Mouse (Mus musculus) embryonic stem cell, embryonic (primary cell): ENCODE measurements around the gene Ugt1a8.

ENCODE experiments used
- CTCF ChIA-PET, 4 experiments: fragments of 300-600 bp in 2 of 4; fragments of 350-600 bp in 2 of 4; sonication (Branson Sonifier 250); formaldehyde crosslinking; loops; one replicate each; lab custom pipeline; 2022; ENCODE audit warnings: inconsistent platforms in 2 of 4; lab: Charles Lee
- POLR2A ChIA-PET, 4 experiments: fragments of 300-600 bp in 2 of 4; fragments of 350-600 bp in 2 of 4; sonication (Branson Sonifier 250); formaldehyde crosslinking; loops; one replicate each; lab custom pipeline; 2022; ENCODE audit warnings: antibody characterized with exemption in 4 of 4, inconsistent platforms in 1 of 4; lab: Charles Lee

The Ugt1a8 gene

GRCm38 (mm10) chr1:88213061-88213460 is 125.4 kb downstream of the Ugt1a8 start:
- ChIA-PET CTCF (interaction anchor here in 3 of 4 experiments (0.6 to 2.5 kb wide), 4 partner anchors 73 to 1611 kb away, joined by 3 to 12 read pairs (median 5); no protein-coding TSS in a partner anchor), POLR2A (interaction anchor here in 1 of 4 experiments (1.6 kb wide), 1 partner anchor 11 kb away, joined by 3 read pairs; no protein-coding TSS in a partner anchor)

- CTCF ChIA-PET: interaction anchor here in 3 of 4 experiments (0.6 to 2.5 kb wide), 5 partner anchors 72 to 1610 kb away, joined by 3 to 12 read pairs (median 5); no protein-coding TSS in a partner anchor
These were observed 126.3 kb downstream of the Ugt1a8 start for GRCm38 (mm10) chr1:88213766-88214461.

GRCm38 (mm10) chr1:88214462-88214952 is 126.9 kb downstream of the Ugt1a8 start:
- ChIA-PET CTCF (interaction anchor here in 1 of 4 experiments (0.6 kb wide), 1 partner anchor 73 kb away, joined by 3 read pairs; no protein-coding TSS in a partner anchor), POLR2A (no interaction called here)

More at GRCm38 (mm10) chr1:88213766-88214461, 126.3 kb downstream of the Ugt1a8 start:
- POLR2A ChIA-PET: no interaction called here

- POLR2A ChIA-PET: no interaction called here
- CTCF ChIA-PET: no interaction called here
These were observed 128.1 kb downstream of the Ugt1a8 start for GRCm38 (mm10) chr1:88215466-88216380.

GRCm38 (mm10) chr1:88216551-88216950 is 128.9 kb downstream of the Ugt1a8 start:
- ChIA-PET POLR2A (no interaction called here), CTCF (no interaction called here)

GRCm38 (mm10) chr1:88217144-88217543 is 129.5 kb downstream of the Ugt1a8 start:
- ChIA-PET POLR2A (no interaction called here), CTCF (interaction anchor here in 1 of 4 experiments (1.0 kb wide), 1 partner anchor 60 kb away, joined by 4 read pairs; the partner anchor contains the start of genes Hjurp and Trpm8)

- POLR2A ChIA-PET: interaction anchor here in 1 of 4 experiments (0.6 kb wide), 1 partner anchor 70 kb away, joined by 8 read pairs; no protein-coding TSS in a partner anchor
These were observed 130.0 kb downstream of the Ugt1a8 start for GRCm38 (mm10) chr1:88217576-88217975.

GRCm38 (mm10) chr1:88218051-88218450 is 130.4 kb downstream of the Ugt1a8 start:
- ChIA-PET CTCF (interaction anchor here in 1 of 4 experiments (1.0 kb wide), 1 partner anchor 60 kb away, joined by 4 read pairs; the partner anchor contains the start of genes Hjurp and Trpm8), POLR2A (interaction anchor here in 1 of 4 experiments (0.6 kb wide), 1 partner anchor 70 kb away, joined by 8 read pairs; no protein-coding TSS in a partner anchor)

More at GRCm38 (mm10) chr1:88217576-88217975, 130.0 kb downstream of the Ugt1a8 start:
- CTCF ChIA-PET: interaction anchor here in 1 of 4 experiments (1.0 kb wide), 1 partner anchor 60 kb away, joined by 4 read pairs; the partner anchor contains the start of genes Hjurp and Trpm8

- ChIA-PET CTCF (interaction anchor here in 2 of 4 experiments (1.1 to 1.3 kb wide), 2 partner anchors 11 to 71 kb away, joined by 3 read pairs; no protein-coding TSS in a partner anchor), POLR2A (interaction anchor here in 1 of 4 experiments (1.4 kb wide), 1 partner anchor 34 kb away, joined by 3 read pairs; no protein-coding TSS in a partner anchor)
These were observed 131.0 kb downstream of the Ugt1a8 start for GRCm38 (mm10) chr1:88218591-88218990.

- ChIA-PET CTCF (interaction anchor here in 2 of 4 experiments (1.1 to 2.4 kb wide), 3 partner anchors 10 to 71 kb away, joined by 3 to 7 read pairs (median 4); no protein-coding TSS in a partner anchor), POLR2A (interaction anchor here in 1 of 4 experiments (1.0 to 1.9 kb wide), 3 partner anchors 15 to 47 kb away, joined by 3 to 9 read pairs (median 4); no protein-coding TSS in a partner anchor)
These were observed 131.4 kb downstream of the Ugt1a8 start for GRCm38 (mm10) chr1:88219054-88219453.

GRCm38 (mm10) chr1:88220336-88220735 is 132.7 kb downstream of the Ugt1a8 start:
- CTCF ChIA-PET: interaction anchor here in 2 of 4 experiments (1.0 to 2.4 kb wide), 3 partner anchors 64 to 70 kb away, joined by 3 to 7 read pairs (median 4); no protein-coding TSS in a partner anchor
- POLR2A ChIA-PET: interaction anchor here in 2 of 4 experiments (0.7 to 1.9 kb wide), 7 partner anchors 11 to 906 kb away, joined by 3 to 9 read pairs (median 4); partner anchors contain the start of genes Hjurp (in 1 of the 2) and Trpm8 (in 1 of the 2)

- POLR2A ChIA-PET: interaction anchor here in 1 of 4 experiments (0.6 to 2.2 kb wide), 6 partner anchors 9 to 559 kb away, joined by 3 to 5 read pairs (median 4); partner anchors contain the start of genes Hjurp and Trpm8
- CTCF ChIA-PET: interaction anchor here in 3 of 4 experiments (0.9 to 1.3 kb wide), 3 partner anchors 10 to 68 kb away, joined by 3 to 4 read pairs (median 3); no protein-coding TSS in a partner anchor
These were observed 134.6 kb downstream of the Ugt1a8 start for GRCm38 (mm10) chr1:88222216-88222615.

GRCm38 (mm10) chr1:88223011-88223515 is 135.4 kb downstream of the Ugt1a8 start:
- ChIA-PET POLR2A (interaction anchor here in 2 of 4 experiments (0.6 to 2.2 kb wide), 9 partner anchors 8 to 61 kb away, joined by 3 to 5 read pairs (median 4); partner anchors contain the start of genes Hjurp (in 1 of the 2) and Trpm8 (in 1 of the 2)), CTCF (interaction anchor here in 3 of 4 experiments (0.6 to 1.3 kb wide), 6 partner anchors 10 to 78 kb away, joined by 3 to 6 read pairs (median 4); no protein-coding TSS in a partner anchor)

- CTCF ChIA-PET: interaction anchor here in 3 of 4 experiments (0.9 to 1.3 kb wide), 3 partner anchors 9 to 66 kb away, joined by 3 to 6 read pairs (median 3); no protein-coding TSS in a partner anchor
- POLR2A ChIA-PET: interaction anchor here in 2 of 4 experiments (0.6 to 1.4 kb wide), 6 partner anchors 9 to 60 kb away, joined by 3 to 5 read pairs (median 3); partner anchors contain the start of gene Ugt1a1 (in 1 of the 2)
These were observed 136.0 kb downstream of the Ugt1a8 start for GRCm38 (mm10) chr1:88223591-88223990.

GRCm38 (mm10) chr1:88224029-88224776 is 136.6 kb downstream of the Ugt1a8 start:
- ChIA-PET CTCF (interaction anchor here in 2 of 4 experiments (0.7 to 1.1 kb wide), 2 partner anchors 60 to 66 kb away, joined by 3 to 6 read pairs; no protein-coding TSS in a partner anchor), POLR2A (interaction anchor here in 1 of 4 experiments (0.8 to 1.4 kb wide), 4 partner anchors 9 to 41 kb away, joined by 3 to 4 read pairs (median 3); partner anchors contain the start of gene Ugt1a1)

- CTCF ChIA-PET: interaction anchor here in 1 of 4 experiments (0.6 kb wide), 1 partner anchor 65 kb away, joined by 3 read pairs; no protein-coding TSS in a partner anchor
These were observed 137.7 kb downstream of the Ugt1a8 start for GRCm38 (mm10) chr1:88225301-88225700.

More at GRCm38 (mm10) chr1:88225301-88225700, 137.7 kb downstream of the Ugt1a8 start:
- POLR2A ChIA-PET: interaction anchor here in 2 of 4 experiments (1.1 to 1.3 kb wide), 2 partner anchors 20 to 21 kb away, joined by 3 read pairs; no protein-coding TSS in a partner anchor
